Mouse (Mus musculus): Measurements from ENCODE around the gene Dyrk1b. TPM values are rescaled to one million over a fixed set of nuclear protein-coding genes. Genes with fewer than 3 reads are reported as not detected.
"Not testable (repeated sequence)": the region's sequence is repeated elsewhere in the genome, so short reads cannot be mapped to it uniquely, and the experiment has no call there.

The Dyrk1b gene
- polyA plus RNA-seq, 1 experiment from 2014 or later = 12.2 TPM

DNA sequence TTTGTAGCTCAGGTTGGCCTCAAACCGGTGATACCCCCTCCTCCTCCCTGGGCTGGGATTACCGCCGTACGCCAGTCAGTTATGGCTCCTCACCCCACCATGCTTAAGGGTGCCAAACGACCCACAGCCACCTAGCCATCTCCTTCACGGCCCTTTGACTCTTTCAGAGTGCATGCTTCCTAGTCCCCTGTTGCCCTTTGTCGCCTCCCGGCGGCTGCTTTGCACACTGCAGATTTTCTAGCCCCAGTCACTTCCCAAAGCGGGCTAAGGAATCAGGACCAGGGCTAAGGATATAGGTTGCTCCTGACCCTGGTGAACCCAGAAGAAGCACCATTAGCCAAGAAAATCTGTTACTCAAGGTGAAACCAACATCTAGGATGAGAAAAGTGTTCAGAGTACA, 34.9 kb downstream of the Dyrk1b start:
- Histone ChIP-seq H3K9me3 (ENCODE audit: low read length) (no peaks in the 10 kb centered on the region), H3K36me3 (ENCODE audit: insufficient read depth, low read length) (no peaks in the 10 kb centered on the region), H3K9ac (replicated peaks; ENCODE audit: low read depth) (no peak overlapping the region), H3K4me2 (replicated peaks; ENCODE audit: low read depth, low read length) (no peak overlapping the region), H3K4me1 (ENCODE audit: insufficient read depth, low read depth, low read length) (no peaks in the 10 kb centered on the region), H3K27me3 (replicated peaks; ENCODE audit: insufficient read depth, low read length) (no peaks in the 10 kb centered on the region), H3K4me3 (ENCODE audit: low read depth, low read length) (no peak overlapping the region), H3K27ac (ENCODE audit: low read length) (no peak overlapping the region)
- no peak for TF ChIP-seq EP300 (IDR thresholded peaks at IDR 0.05)
- peak; percentile 82 for TF ChIP-seq CTCF (IDR thresholded peaks at IDR 0.05)
- 30% methylated on average over 10 of the region's 10 CpGs for WGBS
- ATAC-seq = no peak
- peak; percentile 52 for DNase-seq (ENCODE audit: low spot score)

GRCm38 (mm10) chr7:28215950-28216349, 36.7 kb downstream of the Dyrk1b start:
- H3K27ac ChIP-seq (ENCODE audit: low read length); ATAC-seq; H3K36me3 ChIP-seq (ENCODE audit: insufficient read depth, low read length); DNase-seq (ENCODE audit: low spot score); H3K4me3 ChIP-seq (ENCODE audit: low read depth, low read length); H3K4me2 ChIP-seq (replicated peaks; ENCODE audit: low read depth, low read length); H3K4me1 ChIP-seq (ENCODE audit: insufficient read depth, low read depth, low read length); H3K27me3 ChIP-seq (replicated peaks; ENCODE audit: insufficient read depth, low read length); H3K9ac ChIP-seq (replicated peaks; ENCODE audit: low read depth); H3K9me3 ChIP-seq (ENCODE audit: low read length): not testable (repeated sequence)
- WGBS = 81% methylated on average over 2 of the region's 2 CpGs

DNA sequence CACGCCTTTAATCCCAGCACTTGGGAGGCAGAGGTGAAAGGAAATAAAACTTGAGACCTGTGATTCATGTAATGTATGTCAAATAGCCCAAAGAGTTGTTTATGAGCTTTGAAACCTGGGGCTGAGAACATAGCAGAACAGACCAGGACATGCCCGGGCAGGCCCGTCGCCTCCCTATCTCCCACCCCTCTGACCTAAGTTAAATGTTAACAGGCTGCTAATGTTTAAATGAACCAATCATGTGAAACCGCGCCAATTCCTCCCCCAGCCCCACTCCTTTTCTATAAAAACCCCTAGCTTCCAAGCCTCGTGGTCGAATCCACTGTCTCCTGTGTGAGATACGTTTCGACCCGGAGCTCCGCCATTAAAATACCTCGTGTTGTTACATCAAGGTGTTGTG, 38.5 kb downstream of the Dyrk1b start:
- DNase-seq (ENCODE audit: low spot score); ATAC-seq; H3K9me3 ChIP-seq (ENCODE audit: low read length); H3K27me3 ChIP-seq (replicated peaks; ENCODE audit: insufficient read depth, low read length); H3K27ac ChIP-seq (ENCODE audit: low read length); H3K4me3 ChIP-seq (ENCODE audit: low read depth, low read length); H3K9ac ChIP-seq (replicated peaks; ENCODE audit: low read depth); H3K36me3 ChIP-seq (ENCODE audit: insufficient read depth, low read length); H3K4me1 ChIP-seq (ENCODE audit: insufficient read depth, low read depth, low read length); H3K4me2 ChIP-seq (replicated peaks; ENCODE audit: low read depth, low read length): not testable (repeated sequence)
- WGBS = 96% methylated on average over 11 of the region's 13 CpGs

- H3K27ac ChIP-seq (ENCODE audit: low read length); H3K4me1 ChIP-seq (ENCODE audit: insufficient read depth, low read depth, low read length); H3K4me3 ChIP-seq (ENCODE audit: low read depth, low read length); ATAC-seq; H3K36me3 ChIP-seq (ENCODE audit: insufficient read depth, low read length); H3K27me3 ChIP-seq (replicated peaks; ENCODE audit: insufficient read depth, low read length); H3K9me3 ChIP-seq (ENCODE audit: low read length); H3K9ac ChIP-seq (replicated peaks; ENCODE audit: low read depth); H3K4me2 ChIP-seq (replicated peaks; ENCODE audit: low read depth, low read length); DNase-seq (ENCODE audit: low spot score): not testable (repeated sequence)
- 82% methylated on average over 18 of the region's 20 CpGs for WGBS
Observed at GRCm38 (mm10) chr7:28218951-28219740, 39.9 kb downstream of the Dyrk1b start.

GRCm38 (mm10) chr7:28226836-28227235, 47.6 kb downstream of the Dyrk1b start:
- not testable (repeated sequence) for ATAC-seq; H3K4me1 ChIP-seq (ENCODE audit: insufficient read depth, low read depth, low read length); H3K27ac ChIP-seq (ENCODE audit: low read length); H3K9ac ChIP-seq (replicated peaks; ENCODE audit: low read depth); H3K4me2 ChIP-seq (replicated peaks; ENCODE audit: low read depth, low read length); DNase-seq (ENCODE audit: low spot score); H3K4me3 ChIP-seq (ENCODE audit: low read depth, low read length); H3K27me3 ChIP-seq (replicated peaks; ENCODE audit: insufficient read depth, low read length); H3K36me3 ChIP-seq (ENCODE audit: insufficient read depth, low read length); H3K9me3 ChIP-seq (ENCODE audit: low read length)
- WGBS = 81% methylated on average over 4 of the region's 4 CpGs

DNA sequence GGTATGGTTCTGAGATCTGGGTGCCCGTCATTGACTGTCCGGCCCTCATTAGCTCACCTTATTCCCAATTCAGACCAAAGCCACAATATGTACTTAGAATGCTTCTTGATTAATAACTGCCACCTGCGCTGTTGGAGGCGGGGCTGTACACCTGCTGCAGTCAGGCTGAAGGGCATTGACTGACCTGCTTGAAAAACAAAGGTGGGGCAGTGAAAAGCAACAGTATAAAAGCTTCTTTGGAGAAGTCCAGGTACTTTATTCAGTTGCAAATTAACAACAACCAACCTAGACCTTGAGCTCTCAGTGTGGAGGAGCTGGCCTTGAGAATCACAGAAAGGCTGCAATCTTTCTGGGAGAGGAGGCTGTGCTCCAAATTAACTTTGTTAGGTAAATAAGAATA, 48.2 kb downstream of the Dyrk1b start:
- WGBS = 88% methylated on average over 4 of the region's 4 CpGs
- not testable (repeated sequence) for ATAC-seq; H3K9ac ChIP-seq (replicated peaks; ENCODE audit: low read depth); H3K4me3 ChIP-seq (ENCODE audit: low read depth, low read length); H3K27ac ChIP-seq (ENCODE audit: low read length); H3K9me3 ChIP-seq (ENCODE audit: low read length); H3K4me2 ChIP-seq (replicated peaks; ENCODE audit: low read depth, low read length); H3K36me3 ChIP-seq (ENCODE audit: insufficient read depth, low read length); DNase-seq (ENCODE audit: low spot score); H3K27me3 ChIP-seq (replicated peaks; ENCODE audit: insufficient read depth, low read length); H3K4me1 ChIP-seq (ENCODE audit: insufficient read depth, low read depth, low read length)

Other genes with a start within 250 kb of the Dyrk1b start
- gene Zfp780b, start 200.3 kb upstream of the Dyrk1b start, polyA plus RNA-seq (2015; fragmentation: Nextera tagmentation; extraction: Ambion mirVana) = 8.5 and 10.2 TPM in 2 replicates
- 1.0 TPM in 2 replicates for gene Zfp850, start 165.4 kb upstream of the Dyrk1b start, polyA plus RNA-seq (2015; fragmentation: Nextera tagmentation; extraction: Ambion mirVana)
- 153 and 170 TPM in 2 replicates for gene Psmc4, start 129.4 kb upstream of the Dyrk1b start, polyA plus RNA-seq (2015; fragmentation: Nextera tagmentation; extraction: Ambion mirVana)
- gene Fcgbp, start 108.2 kb upstream of the Dyrk1b start, polyA plus RNA-seq (2015; fragmentation: Nextera tagmentation; extraction: Ambion mirVana) = 1.9 and 2.2 TPM in 2 replicates
- 0.50 and 0.51 TPM in 2 replicates for gene 9530053A07Rik, start 50.0 kb upstream of the Dyrk1b start, polyA plus RNA-seq (2015; fragmentation: Nextera tagmentation; extraction: Ambion mirVana)
- gene Fbl, start 9.8 kb upstream of the Dyrk1b start, polyA plus RNA-seq (2015; fragmentation: Nextera tagmentation; extraction: Ambion mirVana) = 36.1 and 37.2 TPM in 2 replicates
- 3.0 and 4.3 TPM in 2 replicates for gene Eid2, start 88.4 kb downstream of the Dyrk1b start, polyA plus RNA-seq (2015; fragmentation: Nextera tagmentation; extraction: Ambion mirVana)
- 12.1 and 12.9 TPM in 2 replicates for gene Eid2b, start 98.3 kb downstream of the Dyrk1b start, polyA plus RNA-seq (2015; fragmentation: Nextera tagmentation; extraction: Ambion mirVana)
- 0.10 and 0.18 TPM in 2 replicates for gene Selenov, start 111.7 kb downstream of the Dyrk1b start, polyA plus RNA-seq (2015; fragmentation: Nextera tagmentation; extraction: Ambion mirVana)
- 0.10 and 0.24 TPM in 2 replicates for gene Dll3, start 122.8 kb downstream of the Dyrk1b start, polyA plus RNA-seq (2015; fragmentation: Nextera tagmentation; extraction: Ambion mirVana)
- gene Timm50, start 132.6 kb downstream of the Dyrk1b start, polyA plus RNA-seq (2015; fragmentation: Nextera tagmentation; extraction: Ambion mirVana) = 51.8 and 54.8 TPM in 2 replicates
- gene Supt5, start 159.3 kb downstream of the Dyrk1b start, polyA plus RNA-seq (2015; fragmentation: Nextera tagmentation; extraction: Ambion mirVana) = 39.7 and 41.0 TPM in 2 replicates
- 623 and 695 TPM in 2 replicates for gene Rps16, start 171.2 kb downstream of the Dyrk1b start, polyA plus RNA-seq (2015; fragmentation: Nextera tagmentation; extraction: Ambion mirVana)
- 22.4 and 26.7 TPM in 2 replicates for gene Plekhg2, start 193.1 kb downstream of the Dyrk1b start, polyA plus RNA-seq (2015; fragmentation: Nextera tagmentation; extraction: Ambion mirVana)
- 48.3 and 55.7 TPM in 2 replicates for gene Zfp36, start 200.8 kb downstream of the Dyrk1b start, polyA plus RNA-seq (2015; fragmentation: Nextera tagmentation; extraction: Ambion mirVana)
- gene Med29, start 213.2 kb downstream of the Dyrk1b start, polyA plus RNA-seq (2015; fragmentation: Nextera tagmentation; extraction: Ambion mirVana) = 29.9 and 30.2 TPM in 2 replicates
- 49.1 and 55.0 TPM in 2 replicates for gene Paf1, start 213.5 kb downstream of the Dyrk1b start, polyA plus RNA-seq (2015; fragmentation: Nextera tagmentation; extraction: Ambion mirVana)

All from lung, postnatal 0 days (tissue).